Comparison of ENCODE assay signal across 8 mouse cellular contexts in the genomic region with DNA sequence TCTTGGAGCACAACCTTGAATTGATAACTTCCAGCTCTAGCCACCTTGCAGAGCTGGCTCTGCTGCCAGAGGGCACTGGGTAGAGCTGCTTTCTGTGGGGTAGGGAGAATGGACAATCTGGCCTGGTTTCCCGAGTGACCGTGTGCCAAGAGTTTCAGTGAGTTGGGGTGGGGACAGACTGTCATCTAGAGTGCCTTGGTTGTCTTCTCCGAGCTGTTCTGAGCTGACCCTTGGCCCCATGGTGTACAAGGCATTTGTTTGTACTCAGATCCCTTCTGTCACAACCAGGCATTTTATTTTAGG. TPM values are rescaled to one million over a fixed set of nuclear protein-coding genes. Genes with fewer than 3 reads are reported as not detected.
DNase-seq lines count a peak whose midpoint lies in the region; ATAC-seq and TF ChIP-seq lines count a peak whose summit lies in the region.

No protein-coding gene starts in this region.

- H3K4me2 ChIP-seq in embryonic facial prominence, embryonic 12.5 days (replicated peaks): peak overlapping the region; percentile 94
- peak overlapping the region; percentile 88 for H3K4me2 ChIP-seq in hindbrain, embryonic 12.5 days (replicated peaks)
- H3K4me2 ChIP-seq in limb, embryonic 14.5 days (replicated peaks; ENCODE audit: low read depth, low read length, severe bottlenecking): peak overlapping the region; percentile 91
- peak overlapping the region; percentile 96 for H3K4me2 ChIP-seq in neural tube, embryonic 13.5 days

- peak overlapping the region; percentile 13; the same call in 1 of the 2 replicates for H3K4me3 ChIP-seq in thymus, adult 2 months (ENCODE audit: control insufficient read depth, insufficient read depth, low read length)
- peak overlapping the region; percentile 68 for H3K4me3 ChIP-seq in embryonic facial prominence, embryonic 12.5 days
- peak overlapping the region; percentile 85 for H3K4me3 ChIP-seq in hindbrain, embryonic 12.5 days
- H3K4me3 ChIP-seq in limb, embryonic 14.5 days (replicated peaks; ENCODE audit: low read length): peak overlapping the region; percentile 78
- H3K4me3 ChIP-seq in neural tube, embryonic 13.5 days: peak overlapping the region; percentile 87

- DNase-seq in thymus, adult 2 months: no peak
- DNase-seq in thymus, postnatal 14 days: no peak
- DNase-seq in limb, embryonic 14.5 days (ENCODE audit: low spot score): no peak
- DNase-seq in frontal cortex, postnatal 36 days (ENCODE audit: low spot score in 2 of 2): no peak

- no peak overlapping the region for H3K9ac ChIP-seq in embryonic facial prominence, embryonic 12.5 days
- no peak overlapping the region for H3K9ac ChIP-seq in hindbrain, embryonic 12.5 days
- no peak overlapping the region for H3K9ac ChIP-seq in limb, embryonic 14.5 days (ENCODE audit: low read depth, low read length, severe bottlenecking)
- peak overlapping the region; percentile 94 for H3K9ac ChIP-seq in neural tube, embryonic 13.5 days

- ATAC-seq in embryonic facial prominence, embryonic 12.5 days (ENCODE audit: insufficient number of reproducible peaks, insufficient read depth, low FRiP score, low TSS enrichment): no peak
- no peak for ATAC-seq in hindbrain, embryonic 12.5 days (ENCODE audit: low FRiP score)
- no peak for ATAC-seq in limb, embryonic 14.5 days (ENCODE audit: low FRiP score, low read depth)
- ATAC-seq in neural tube, embryonic 13.5 days (ENCODE audit: low read depth): no peak
- no peak for ATAC-seq in inflammation-experienced regulatory T-cells, adult 6 months

- TF ChIP-seq CTCF in thymus, adult 2 months (IDR thresholded peaks at IDR 0.05; ENCODE audit: borderline replicate concordance, control insufficient read depth, extremely low read depth, insufficient read depth, low read length, poor library complexity): no peak

- H3K27ac ChIP-seq in thymus, adult 2 months (ENCODE audit: control insufficient read depth, insufficient read depth, low read length): no peak overlapping the region
- H3K27ac ChIP-seq in embryonic facial prominence, embryonic 12.5 days: 0 out of 2 replicates have a peak overlapping the region, but pooled peaks have one; percentile 11
- no peak overlapping the region for H3K27ac ChIP-seq in hindbrain, embryonic 12.5 days
- H3K27ac ChIP-seq in limb, embryonic 14.5 days (replicated peaks; ENCODE audit: low read depth, low read length): no peak overlapping the region
- no peak overlapping the region for H3K27ac ChIP-seq in neural tube, embryonic 13.5 days (replicated peaks)

- H3K36me3 ChIP-seq in thymus, adult 2 months (ENCODE audit: control insufficient read depth, insufficient read depth, low read length): no peaks in the 10 kb centered on the region
- H3K36me3 ChIP-seq in embryonic facial prominence, embryonic 12.5 days: no peaks in the 10 kb centered on the region
- no peaks in the 10 kb centered on the region for H3K36me3 ChIP-seq in hindbrain, embryonic 12.5 days
- H3K36me3 ChIP-seq in limb, embryonic 14.5 days (ENCODE audit: control insufficient read depth, insufficient read depth, low read length): no peaks in the 10 kb centered on the region
- no peaks in the 10 kb centered on the region for H3K36me3 ChIP-seq in neural tube, embryonic 13.5 days

- H3K27me3 ChIP-seq in thymus, adult 2 months (ENCODE audit: control insufficient read depth, insufficient read depth, low read length): no peaks in the 10 kb centered on the region
- H3K27me3 ChIP-seq in embryonic facial prominence, embryonic 12.5 days: no peaks in the 10 kb centered on the region
- no peaks in the 10 kb centered on the region for H3K27me3 ChIP-seq in hindbrain, embryonic 12.5 days
- no peaks in the 10 kb centered on the region for H3K27me3 ChIP-seq in limb, embryonic 14.5 days (ENCODE audit: control insufficient read depth, insufficient read depth, low read length)
- no peaks in the 10 kb centered on the region for H3K27me3 ChIP-seq in neural tube, embryonic 13.5 days

- H3K4me1 ChIP-seq in thymus, adult 2 months (replicated peaks; ENCODE audit: control insufficient read depth, insufficient read depth, low read length): peaks cover 39% of the 10 kb centered on the region
- H3K4me1 ChIP-seq in embryonic facial prominence, embryonic 12.5 days: peaks cover 48% of the 10 kb centered on the region
- peaks cover 61% of the 10 kb centered on the region for H3K4me1 ChIP-seq in hindbrain, embryonic 12.5 days
- peaks cover 31% of the 10 kb centered on the region for H3K4me1 ChIP-seq in limb, embryonic 14.5 days (ENCODE audit: control insufficient read depth, insufficient read depth, low read length)
- H3K4me1 ChIP-seq in neural tube, embryonic 13.5 days (replicated peaks): peaks cover 72% of the 10 kb centered on the region

- no peak for TF ChIP-seq POLR2A in thymus, adult 2 months (IDR thresholded peaks at IDR 0.05; ENCODE audit: control insufficient read depth, extremely low read depth, insufficient read depth, low read length, poor library complexity)
- no peak for TF ChIP-seq POLR2A in limb, embryonic 14.5 days (IDR thresholded peaks at IDR 0.05; ENCODE audit: borderline replicate concordance, extremely low read depth, insufficient read depth, insufficient read length)

- no peaks in the 10 kb centered on the region for H3K9me3 ChIP-seq in embryonic facial prominence, embryonic 12.5 days
- no peaks in the 10 kb centered on the region for H3K9me3 ChIP-seq in hindbrain, embryonic 12.5 days (replicated peaks)
- no peaks in the 10 kb centered on the region for H3K9me3 ChIP-seq in limb, embryonic 14.5 days (ENCODE audit: control insufficient read depth, low read length)
- no peaks in the 10 kb centered on the region for H3K9me3 ChIP-seq in neural tube, embryonic 13.5 days

- 40% methylated on average over 3 of the region's 3 CpGs for WGBS in thymus, adult 2 months
- 37% methylated on average over 3 of the region's 3 CpGs for WGBS in embryonic facial prominence, embryonic 12.5 days
- 20% methylated on average over 3 of the region's 3 CpGs for WGBS in hindbrain, embryonic 12.5 days
- 44% methylated on average over 3 of the region's 3 CpGs for WGBS in limb, embryonic 14.5 days
- 20% methylated on average over 3 of the region's 3 CpGs for WGBS in neural tube, embryonic 13.5 days

RNA-seq across cellular contexts. Expression of gene Zfp710, which starts 3.8 kb away (rescaled TPM):
- 62.1 and 63.1 TPM in 2 replicates for polyA plus RNA-seq in thymus, adult 2 months (2012; rRNA removed)
- polyA plus RNA-seq in embryonic facial prominence, embryonic 12.5 days (2016; fragmentation: Nextera tagmentation; extraction: Ambion mirVana): 21.6 and 22.2 TPM in 2 replicates
- polyA plus RNA-seq in hindbrain, embryonic 12.5 days (2016; fragmentation: Nextera tagmentation; extraction: Ambion mirVana): 26.0 and 26.4 TPM in 2 replicates
- polyA plus RNA-seq in limb, embryonic 14.5 days (2012; rRNA removed): 24.7 and 35.5 TPM in 2 replicates
- 15.0 and 16.9 TPM in 2 replicates for polyA plus RNA-seq in limb, embryonic 14.5 days (2014; fragmentation: Nextera tagmentation; extraction: Ambion mirVana)
- 15.0 and 18.9 TPM in 2 replicates for polyA plus RNA-seq in neural tube, embryonic 13.5 days (2015; fragmentation: Nextera tagmentation; extraction: Ambion mirVana)
- polyA plus RNA-seq in inflammation-experienced regulatory T-cells, adult 6 months (2017; shearing (Covaris generic)): 1 to 10 TPM; 1.8 to 5.1 (median 4.4) TPM

Comparison
In these comparisons a context has a peak if more than half of its experiments do, and no peak if none do; other contexts are left out.
1. H3K4me3 ChIP-seq: peak in every context shown above with its lines; median percentile 87 in neural tube, embryonic 13.5 days; 85 in hindbrain, embryonic 12.5 days; 78 in limb, embryonic 14.5 days; 68 in embryonic facial prominence, embryonic 12.5 days; 13 in thymus, adult 2 months.